Mouse (Mus musculus) heart, adult 2 months (tissue): ENCODE results near the gene Cacul1.

Source experiments
- CTCF ChIP-seq: fragments of 200-600 bp; IDR thresholded peaks from 2 replicates; pipeline ENCODE4 v1.8.1; 2022; ENCODE audit warnings: antibody characterized with exemption, mild to moderate bottlenecking, moderate library complexity
- EP300 ChIP-seq: fragments of 200-500 bp; IDR thresholded peaks from 2 replicates; pipeline ENCODE4 v1.6.1; 2011; ENCODE audit warnings: low read depth, low read length, control low read depth; ENCODE audit not compliant: insufficient read depth

DNA sequence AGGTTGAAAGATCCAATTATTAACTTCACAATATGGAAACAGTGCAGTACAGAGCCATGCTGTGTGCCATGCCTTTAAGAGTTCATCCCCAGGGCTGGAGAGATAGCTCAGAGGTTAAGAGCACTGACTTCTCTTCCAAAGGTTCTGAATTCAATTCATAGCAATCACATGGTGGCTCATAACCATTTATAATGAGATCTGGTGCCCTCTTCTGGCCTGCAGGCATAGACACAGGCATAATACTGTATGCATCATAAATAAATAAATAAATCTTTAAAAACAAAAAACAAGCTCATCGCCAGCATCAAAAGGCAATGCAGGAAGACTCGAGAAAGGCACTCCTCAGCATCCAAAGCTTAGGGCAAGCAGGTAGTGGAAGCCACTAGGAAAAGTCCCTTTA lies 37.5 kb downstream of the Cacul1 start:
- no peak for TF ChIP-seq EP300
- TF ChIP-seq CTCF, result peak; percentile 56
